Mouse (Mus musculus) embryonic fibroblast, embryonic 13.5 days (primary cell): ENCODE results near the gene Prdm16.

ENCODE experiments used
- CTCF ChIP-seq: IDR thresholded peaks from 2 replicates; pipeline ENCODE4 v1.5.1; 2011; ENCODE audit warnings: mild to moderate bottlenecking, control low read depth, low read length, moderate library complexity, borderline replicate concordance; ENCODE audit not compliant: insufficient read depth
- POLR2A ChIP-seq: IDR thresholded peaks from 2 replicates; pipeline ENCODE4 v1.6.1; 2011; ENCODE audit warnings: low read depth, mild to moderate bottlenecking, control low read depth, low read length, moderate library complexity

DNA sequence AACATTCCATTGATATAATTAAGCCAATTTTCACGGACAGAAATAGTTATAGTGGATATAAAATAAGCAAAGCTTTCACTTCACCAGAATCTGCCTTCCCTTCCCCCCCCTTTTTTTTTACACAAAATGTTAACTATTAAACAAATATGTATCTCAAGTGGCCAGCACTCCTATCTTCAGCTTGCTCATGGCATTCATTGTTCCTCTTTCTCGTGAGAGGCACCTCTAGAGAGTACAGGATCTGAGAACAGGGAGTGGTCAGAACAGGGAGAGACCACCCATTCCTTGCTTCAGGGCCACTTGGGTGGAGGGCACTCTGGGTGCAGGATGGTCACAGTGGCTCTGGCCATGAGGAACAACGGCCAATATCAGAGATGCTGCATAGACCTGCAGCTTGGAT lies 5.9 kb downstream of the Prdm16 start:
- TF ChIP-seq CTCF (no peak), POLR2A (no peak)
